ENCODE assay signal across 9 mouse cellular contexts in genomic region chr9:120733681-120734465, GRCm38 (mm10).
DNase-seq lines count a peak whose midpoint lies in the region; ATAC-seq and TF ChIP-seq lines count a peak whose summit lies in the region.
"Had no signal": no experiment of that assay in that cellular context is flagged by ENCODE, and none has a peak within 500 bp of the region (broad histone marks: within the 10 kb centered on the region; RNA-seq: fewer than 3 reads in every experiment).

No protein-coding gene starts in this region.

- no peak for ATAC-seq in erythroid progenitor cell, adult 5-6 weeks (replicated peaks; ENCODE audit: low FRiP score, poor library complexity, severe bottlenecking)

- H3K4me3 ChIP-seq in limb, embryonic 10.5 days: no peak overlapping the region
- no peak overlapping the region for H3K4me3 ChIP-seq in myocyte

- H3K27ac ChIP-seq in limb, embryonic 10.5 days: peak overlapping the region; percentile 72; the same call in 1 of the 2 replicates

- no peaks in the 10 kb centered on the region for H3K9me3 ChIP-seq in limb, embryonic 10.5 days (replicated peaks)
- H3K9me3 ChIP-seq: G1E had no signal

- DNase-seq in kidney, adult 18-20 months: peak; percentile 16
- no peak for DNase-seq in kidney, adult 11 months
- DNase-seq in cerebellum, postnatal 36 days: peak; percentile 21 to 30
- peak; percentile 47 to 51 for DNase-seq in heart, postnatal 10 days
- peak; percentile 45 for DNase-seq in limb, embryonic 10.5 days (ENCODE audit: low spot score)
- DNase-seq in right cerebral cortex, adult 2 months (ENCODE audit: low spot score in 2 of 2): no peak

- intact Hi-C loops in heart, postnatal 10 days (cut with DNase I): loop anchor here (2.0 to 5.0 kb wide), 3 partner anchors 41 to 131 kb away; no protein-coding TSS in a partner anchor

- peaks cover 14% of the 10 kb centered on the region; the same call in 1 of the 2 replicates for H3K27me3 ChIP-seq in limb, embryonic 10.5 days (ENCODE audit: low read depth, poor library complexity, severe bottlenecking)
- no peaks in the 10 kb centered on the region for H3K27me3 ChIP-seq in myocyte (ENCODE audit: control insufficient read depth, insufficient read depth, insufficient read length)

- H3K4me1 ChIP-seq in limb, embryonic 10.5 days: peaks cover 48% of the 10 kb centered on the region

- H3K36me3 ChIP-seq in limb, embryonic 10.5 days: no peaks in the 10 kb centered on the region
- no peaks in the 10 kb centered on the region for H3K36me3 ChIP-seq in myocyte (ENCODE audit: control insufficient read depth, insufficient read depth)
- H3K36me3 ChIP-seq: G1E had no signal

- TF ChIP-seq POLR2A in myocyte (IDR thresholded peaks at IDR 0.05; ENCODE audit: insufficient read length, low read depth): no peak

- H3K79me2 ChIP-seq in myocyte (ENCODE audit: control insufficient read depth, insufficient read depth): no peaks in the 10 kb centered on the region

- 49% methylated on average over 11 of the region's 11 CpGs for WGBS in limb, embryonic 10.5 days

- peak overlapping the region; percentile 37 for H3K4me2 ChIP-seq in myocyte (ENCODE audit: low read depth)

- no peak overlapping the region for H3ac ChIP-seq in myocyte (ENCODE audit: control insufficient read depth, insufficient read length)

TF ChIP-seq in myocyte, 11 proteins besides CTCF, POLR2A, EP300 and RAD21:
- TF ChIP-seq CEBPB (IDR thresholded peaks at IDR 0.05; ENCODE audit: insufficient read depth, poor library complexity, severe bottlenecking) (no peak), MYOG (IDR thresholded peaks at IDR 0.05; ENCODE audit: control insufficient read depth in 1 of 3, insufficient read depth in 1 of 3, insufficient read length in 2 of 3, low read depth in 2 of 3) (peak; percentile 79 to 91 (median 81)), MYOD1 (IDR thresholded peaks at IDR 0.05; ENCODE audit: control insufficient read depth in 1 of 3, insufficient read length in 2 of 3, low read depth in 2 of 3) (peak; percentile 60 to 76 (median 70)), SRF (IDR thresholded peaks at IDR 0.05; ENCODE audit: control insufficient read depth, insufficient read length, low read depth) (no peak), USF1 (IDR thresholded peaks at IDR 0.05; ENCODE audit: low read depth) (no peak), REST (IDR thresholded peaks at IDR 0.05; ENCODE audit: insufficient read depth, insufficient read length) (no peak), TCF3 (IDR thresholded peaks at IDR 0.05; ENCODE audit: insufficient read length, low read depth) (peak; percentile 23), TCF12 (IDR thresholded peaks at IDR 0.05; ENCODE audit: insufficient read depth, poor library complexity, severe bottlenecking) (peak; percentile 72)

Comparison
In these comparisons a context has a peak if more than half of its experiments do, and no peak if none do; other contexts are left out.
1. DNase-seq: peak in kidney, adult 18-20 months (single experiment), cerebellum, postnatal 36 days (2 of 2), heart, postnatal 10 days (2 of 2) and limb, embryonic 10.5 days (single experiment); none in kidney, adult 11 months (single experiment) and right cerebral cortex, adult 2 months (0 of 2).